Mouse (Mus musculus) bone marrow, adult 2 months (tissue): ENCODE data around the gene Dynlt1a.
"Not testable (repeated sequence)": the region's sequence is repeated elsewhere in the genome, so short reads cannot be mapped to it uniquely, and the experiment has no call there.

Experiments used
- CTCF ChIP-seq: fragments of 200-500 bp; IDR thresholded peaks from 2 replicates; pipeline ENCODE4 v1.5.1; 2011; ENCODE audit warnings: low read length, control low read depth; ENCODE audit not compliant: control insufficient read depth, insufficient read depth
- POLR2A ChIP-seq: fragments of 200-500 bp; IDR thresholded peaks from 2 replicates; pipeline ENCODE4 v1.6.1; 2011; ENCODE audit warnings: low read depth, mild to moderate bottlenecking, control low read depth, low read length, borderline replicate concordance; ENCODE audit not compliant: control insufficient read depth

DNA sequence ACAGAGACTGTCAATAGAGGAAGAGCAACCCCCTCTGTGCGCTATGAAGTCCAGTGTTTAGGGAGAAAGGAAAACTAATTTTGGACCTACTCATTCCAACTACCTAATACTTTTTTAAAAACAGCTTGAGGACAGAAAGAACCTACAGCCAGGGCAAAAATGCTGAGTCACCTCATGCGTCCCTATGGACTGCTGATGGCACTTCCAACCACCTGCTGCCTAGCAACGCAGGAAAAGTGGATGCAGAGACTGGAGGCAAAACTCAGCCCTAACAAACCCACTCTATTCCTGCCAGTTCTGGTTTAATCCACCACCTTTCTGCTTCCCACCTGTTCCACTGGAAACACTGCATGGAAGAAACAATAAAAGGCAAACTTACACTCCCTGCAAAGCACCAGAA lies 4.5 kb downstream of the Dynlt1a start:
- TF ChIP-seq POLR2A, CTCF: not testable (repeated sequence)
